Mouse (Mus musculus) brain, embryonic 14.5 days (tissue): Measurements from ENCODE around the gene Sec31a.

Source experiments
- CTCF ChIP-seq: fragments of 200-500 bp; IDR thresholded peaks from 2 replicates; pipeline ENCODE4 v1.5.1; 2012; ENCODE audit warnings: inconsistent platforms, mild to moderate bottlenecking, moderate library complexity, borderline replicate concordance; ENCODE audit not compliant: insufficient read depth, insufficient read length; ENCODE audit errors: extremely low read depth
- POLR2A ChIP-seq: fragments of 200-500 bp; IDR thresholded peaks from 2 replicates; pipeline ENCODE4 v1.6.1; 2012; ENCODE audit warnings: mild to moderate bottlenecking, inconsistent platforms, borderline replicate concordance; ENCODE audit not compliant: poor library complexity, insufficient read depth, insufficient read length, severe bottlenecking; ENCODE audit errors: extremely low read depth

DNA sequence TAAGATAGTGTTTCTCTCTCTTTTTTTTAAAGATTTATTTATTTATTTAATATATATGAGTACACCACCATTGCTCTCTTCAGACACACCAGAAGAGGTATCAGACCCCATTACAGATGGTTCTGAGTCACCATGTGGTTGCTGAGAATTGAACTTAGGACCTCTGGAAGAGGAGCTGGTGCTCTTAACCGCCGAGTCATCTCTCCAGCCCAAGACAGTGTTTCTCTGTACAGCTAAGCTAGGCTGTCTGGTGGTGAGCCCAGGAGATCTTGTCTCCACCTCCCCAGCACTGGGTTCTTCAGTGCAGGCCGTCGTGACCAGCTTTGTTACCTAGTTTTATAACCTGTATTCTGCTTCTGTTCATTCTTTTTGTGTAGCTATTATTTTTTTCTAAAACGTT lies 5.8 kb downstream of the Sec31a start:
- no peak for TF ChIP-seq POLR2A
- no peak for TF ChIP-seq CTCF
